Mouse (Mus musculus) megakaryocyte, adult 5-6 weeks (primary cell): ENCODE measurements around the gene Foxp4. TPM values are rescaled to one million over a fixed set of nuclear protein-coding genes. Genes with fewer than 3 reads are reported as not detected.

Source experiments
- ATAC-seq: 2 replicates; pipeline ENCODE4 v1.8.0; 2016; ENCODE audit warnings: mild to moderate bottlenecking, inconsistent platforms; ENCODE audit not compliant: poor library complexity, severe bottlenecking
- total RNA-seq, 2 experiments: library from RNA; stranded (forward) in 1 of 2; stranded (reverse) in 1 of 2; fragments of 153-499, 151-499 nt in 1 of 2; fragments of 221-1000, 200-1000 nt in 1 of 2; gene quantifications; 2 replicates each; pipeline versions ENCODE4 v1.2.3 to v1.2.4; 2015 to 2017

Gene Foxp4
- total RNA-seq, 2 experiments from 2014 or later: 1.1 to 8.8 TPM

DNA sequence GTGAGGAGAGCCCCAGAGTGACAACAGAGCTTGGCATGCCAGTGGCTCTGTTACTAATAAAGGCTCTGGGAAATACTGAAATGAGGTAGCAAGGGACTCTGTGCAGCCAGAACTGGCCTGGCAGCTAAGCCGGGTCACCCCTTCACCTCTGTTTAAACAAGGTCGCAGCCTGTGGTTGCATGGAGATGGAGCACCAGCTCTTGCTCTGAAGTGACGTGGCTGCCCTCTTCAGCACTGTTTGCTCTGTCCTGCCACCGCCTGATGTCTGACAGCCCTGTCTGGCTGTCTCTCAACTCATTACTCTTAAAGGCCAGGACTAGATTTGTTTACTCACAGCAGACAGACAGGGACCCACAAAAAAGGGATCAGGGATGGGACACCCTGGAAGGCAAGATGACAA lies 25.3 kb downstream of the Foxp4 start:
- no peak for ATAC-seq

DNA sequence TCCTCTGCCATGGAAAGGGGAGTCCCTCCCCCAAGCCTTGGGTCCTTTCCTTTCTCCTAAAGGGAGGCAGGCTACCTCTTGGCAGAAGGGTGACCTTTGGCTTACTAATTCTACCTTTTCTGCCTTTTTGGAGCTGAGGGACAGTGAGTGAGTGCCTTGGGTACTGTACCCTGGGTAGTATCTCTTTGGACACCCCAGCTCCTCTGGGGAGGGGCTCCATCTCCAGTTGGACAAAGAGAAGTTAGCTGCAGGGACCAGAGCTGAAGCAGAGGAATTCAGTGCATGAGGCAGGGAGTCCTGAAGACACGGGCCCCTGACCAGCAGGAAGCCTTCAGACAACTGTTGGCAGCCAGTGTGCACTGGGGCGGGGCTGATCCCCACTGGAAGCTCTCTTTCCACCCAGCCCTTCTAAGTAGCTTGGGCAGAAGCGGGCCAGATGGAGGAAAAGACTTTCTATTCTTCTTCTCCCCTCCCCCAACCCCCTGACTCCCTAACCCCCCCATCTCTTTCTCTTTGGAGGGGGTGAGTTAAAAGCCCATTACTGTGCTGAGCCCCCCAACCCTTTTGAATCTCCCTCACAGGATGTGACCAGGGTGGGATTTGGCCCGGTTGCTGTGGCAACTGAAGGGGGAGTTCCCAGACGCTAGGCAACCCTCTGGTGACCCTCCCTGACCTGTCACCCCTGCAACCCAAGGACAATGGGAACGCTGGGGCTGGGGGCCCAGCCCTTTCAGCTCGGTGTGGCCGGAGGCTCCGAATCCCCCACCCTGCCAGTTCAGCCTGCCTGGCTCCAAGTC lies 26.3 kb downstream of the Foxp4 start:
- no peak for ATAC-seq

DNA sequence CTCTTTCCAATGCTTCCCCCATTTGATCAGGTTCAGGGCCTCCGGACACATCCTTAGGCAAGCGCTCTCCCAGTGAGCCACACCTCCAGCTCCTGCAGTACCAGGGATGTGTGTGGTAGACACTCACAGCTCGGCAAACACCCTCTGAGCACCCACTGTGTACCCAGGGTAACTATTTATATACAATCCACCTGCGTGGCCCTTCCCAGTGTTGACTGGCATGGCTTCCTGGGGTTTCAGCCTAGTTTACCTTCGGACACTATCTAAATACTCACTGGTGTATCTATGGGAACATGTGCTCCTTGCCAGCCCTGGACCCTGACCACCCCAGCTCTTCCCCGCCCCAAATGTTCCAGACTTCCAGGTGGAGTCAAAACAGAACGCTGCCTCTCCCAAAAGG lies 34.7 kb downstream of the Foxp4 start:
- ATAC-seq: no peak

- no peak for ATAC-seq
Observed at GRCm38 (mm10) chr17:47889267-47889666, 35.2 kb downstream of the Foxp4 start.

DNA sequence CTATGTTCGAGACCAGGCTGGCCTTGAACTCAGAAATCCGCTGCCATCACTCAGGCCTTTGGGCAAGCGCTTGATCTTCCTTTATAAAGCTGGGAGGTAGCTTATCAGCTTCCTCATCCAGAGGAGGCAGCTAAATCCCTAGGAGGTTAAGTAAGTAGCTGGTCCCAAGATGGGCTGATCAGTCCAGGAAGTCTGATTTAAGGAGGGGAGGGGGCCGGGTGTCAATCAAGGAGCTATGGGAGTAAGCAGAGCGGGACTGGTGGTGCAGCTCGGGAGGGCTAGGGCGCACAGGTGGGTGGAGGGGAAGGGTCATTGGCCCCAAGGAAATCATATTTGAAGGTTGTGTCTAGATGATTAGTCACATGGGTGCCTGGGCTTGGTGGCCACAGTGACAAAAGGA lies 35.8 kb downstream of the Foxp4 start:
- no peak for ATAC-seq

- ATAC-seq: no peak
Observed at GRCm38 (mm10) chr17:47888155-47888455, 36.3 kb downstream of the Foxp4 start.

DNA sequence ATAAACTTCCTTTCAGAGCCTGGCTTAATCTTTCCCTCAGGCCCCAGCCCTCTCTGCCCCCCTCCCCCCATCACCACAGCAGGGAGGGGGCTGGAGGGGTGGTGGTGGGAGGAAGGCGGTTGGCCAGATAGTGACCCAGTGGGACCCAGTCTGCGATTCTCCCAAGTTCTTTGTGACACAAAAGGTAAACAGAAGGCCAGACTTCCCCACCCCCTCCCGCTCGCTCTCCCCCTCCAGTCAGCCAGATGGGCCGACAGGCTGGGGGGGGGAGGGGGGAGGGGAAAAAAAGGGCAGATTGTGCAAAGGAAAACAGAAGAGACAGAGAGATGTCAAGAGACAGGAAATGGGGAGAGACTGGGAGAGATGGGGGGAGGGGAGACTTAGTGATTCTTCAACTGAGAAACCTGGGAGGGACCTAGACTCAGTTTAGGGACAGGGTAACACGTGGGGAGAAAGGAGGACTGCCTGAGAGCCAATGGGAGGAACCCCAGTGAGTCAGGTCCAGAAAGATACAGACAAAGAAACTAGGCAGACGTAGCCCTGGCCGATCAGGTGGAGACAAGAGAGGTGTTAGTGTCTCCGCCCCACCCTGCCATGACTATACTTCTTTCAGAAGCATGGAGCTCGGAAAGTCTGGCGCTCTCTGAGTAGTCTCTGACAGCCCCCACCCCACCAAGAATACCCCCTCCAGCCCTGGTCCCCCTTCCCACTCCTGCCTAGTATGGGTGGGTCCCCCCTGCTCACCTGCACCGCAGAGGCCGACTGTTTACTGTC lies 36.9 kb downstream of the Foxp4 start:
- no peak for ATAC-seq

GRCm38 (mm10) chr17:47883099-47883498 lies 41.3 kb downstream of the Foxp4 start:
- ATAC-seq: peak; percentile 45

DNA sequence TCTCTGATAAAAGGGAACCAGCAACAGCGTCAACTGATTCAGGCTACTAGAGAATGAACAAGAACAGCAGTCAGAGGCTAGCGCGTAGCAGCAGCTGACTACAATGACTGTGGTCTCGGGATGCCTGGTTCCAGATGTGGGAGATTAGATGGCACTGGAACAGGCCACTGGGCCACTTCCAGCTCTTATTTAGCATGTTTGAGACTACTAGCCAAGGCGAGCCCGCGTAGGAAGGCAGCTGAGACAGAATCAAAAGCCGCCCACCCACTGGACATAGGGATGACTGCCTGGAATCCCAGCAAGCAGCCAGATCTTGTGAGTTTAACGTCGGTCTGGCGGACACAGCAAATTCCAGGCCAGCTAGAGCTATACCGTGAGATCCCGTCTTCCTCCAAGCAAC lies 43.1 kb downstream of the Foxp4 start:
- no peak for ATAC-seq

GRCm38 (mm10) chr17:47879207-47879606 lies 45.2 kb downstream of the Foxp4 start:
- ATAC-seq: no peak

- ATAC-seq: 0 out of 2 replicates have a peak, but pooled peaks have one; percentile 5
Observed at GRCm38 (mm10) chr17:47878378-47879089, 45.9 kb downstream of the Foxp4 start.

DNA sequence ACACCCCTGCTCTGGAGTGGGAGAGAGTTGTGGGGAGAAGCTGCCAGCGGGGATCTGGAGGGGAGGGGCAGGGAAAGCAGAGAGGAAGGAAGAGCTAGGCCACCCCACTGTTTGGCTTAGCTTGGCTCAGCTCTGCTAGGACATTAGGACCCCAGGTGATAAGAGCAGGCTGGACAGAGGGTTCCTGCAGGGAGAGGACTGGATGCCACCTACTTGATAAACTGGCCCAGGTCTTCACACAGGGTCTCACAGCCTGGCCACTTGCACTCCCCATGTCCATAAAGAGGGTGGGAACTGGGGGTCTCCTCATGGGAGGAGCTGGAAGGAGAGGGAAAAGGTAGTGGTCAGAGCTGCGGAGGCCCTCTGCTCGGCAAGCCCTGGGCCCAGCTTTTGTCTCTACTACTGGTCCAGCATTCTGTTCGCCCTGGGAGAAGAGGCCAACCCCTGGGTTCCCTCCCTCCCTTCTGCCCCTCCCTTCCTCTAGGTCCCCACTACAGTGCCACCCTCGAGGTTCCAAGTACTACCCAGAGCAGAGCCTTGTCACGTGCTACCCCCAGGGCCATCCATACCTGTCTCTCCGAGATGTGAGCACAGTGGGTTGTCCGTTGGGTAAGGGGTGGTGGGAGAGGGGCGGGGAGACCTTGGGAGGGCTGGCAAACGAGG lies 46.6 kb downstream of the Foxp4 start:
- no peak for ATAC-seq

DNA sequence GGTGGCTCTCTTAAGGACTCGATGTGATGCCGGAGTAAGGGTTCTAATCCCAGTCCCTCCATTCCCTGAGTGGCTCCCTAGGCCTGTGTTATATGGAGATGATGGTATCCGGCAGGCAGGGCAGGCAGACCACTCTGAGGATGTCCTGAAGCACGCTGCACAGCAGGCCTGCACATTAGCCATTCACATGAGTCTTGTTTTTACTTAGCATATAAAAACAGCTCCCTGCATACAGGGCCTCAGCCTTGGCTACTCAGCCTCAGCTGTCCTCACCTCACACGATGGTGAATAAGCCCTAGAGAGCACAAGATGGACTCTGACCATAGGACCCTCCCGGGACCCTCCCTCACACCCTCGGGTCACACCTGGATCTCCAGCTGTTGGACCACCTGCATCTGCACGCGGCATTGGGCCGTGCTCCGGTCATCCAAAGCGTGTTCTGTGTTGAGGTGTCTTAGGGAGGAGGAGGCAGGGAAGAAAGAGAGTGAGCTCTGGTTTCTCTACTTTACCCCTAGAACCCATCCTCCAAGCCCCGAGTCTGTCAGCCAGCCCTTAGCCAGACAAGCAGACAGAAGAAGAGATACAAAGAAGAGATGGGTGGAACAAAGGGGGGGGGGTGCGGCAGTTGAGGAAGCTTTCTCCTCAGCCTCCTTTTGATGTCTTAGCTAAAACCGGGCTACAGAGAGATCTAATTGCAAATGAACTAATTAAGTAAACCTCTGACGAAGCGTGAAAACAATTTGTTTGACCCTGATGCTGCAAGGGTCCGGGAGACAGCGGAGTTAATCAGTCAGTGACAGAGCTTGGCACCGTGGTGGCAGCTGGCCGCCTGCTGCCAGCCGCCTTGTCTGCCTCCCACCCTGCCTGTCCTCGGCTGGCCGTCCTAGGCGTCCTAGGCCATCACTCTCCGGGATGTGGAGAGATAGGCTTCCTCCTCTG lies 47.4 kb downstream of the Foxp4 start:
- no peak for ATAC-seq

DNA sequence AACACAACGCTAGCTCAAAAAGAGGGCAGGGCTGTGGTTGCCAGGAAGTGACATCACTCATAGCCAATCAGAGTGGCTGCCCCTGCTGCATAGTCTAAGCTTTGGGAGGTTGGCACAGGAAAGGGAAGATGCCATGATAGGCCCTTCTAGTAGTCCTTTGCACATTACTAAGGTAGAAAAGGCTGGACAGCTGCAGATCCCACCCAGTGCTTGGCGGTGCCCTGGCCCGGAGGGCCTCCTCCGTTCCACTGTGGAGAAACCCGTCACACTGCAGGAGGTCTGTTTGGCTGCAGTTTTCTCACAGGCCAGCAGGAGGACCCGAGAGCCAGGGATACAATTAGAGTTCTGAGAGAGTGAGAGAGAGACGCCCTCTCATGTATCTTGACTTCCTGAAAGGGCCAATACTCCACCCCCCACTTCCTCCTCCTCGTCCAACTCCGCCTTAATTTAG lies 51.1 kb downstream of the Foxp4 start:
- peak; percentile 95 for ATAC-seq

DNA sequence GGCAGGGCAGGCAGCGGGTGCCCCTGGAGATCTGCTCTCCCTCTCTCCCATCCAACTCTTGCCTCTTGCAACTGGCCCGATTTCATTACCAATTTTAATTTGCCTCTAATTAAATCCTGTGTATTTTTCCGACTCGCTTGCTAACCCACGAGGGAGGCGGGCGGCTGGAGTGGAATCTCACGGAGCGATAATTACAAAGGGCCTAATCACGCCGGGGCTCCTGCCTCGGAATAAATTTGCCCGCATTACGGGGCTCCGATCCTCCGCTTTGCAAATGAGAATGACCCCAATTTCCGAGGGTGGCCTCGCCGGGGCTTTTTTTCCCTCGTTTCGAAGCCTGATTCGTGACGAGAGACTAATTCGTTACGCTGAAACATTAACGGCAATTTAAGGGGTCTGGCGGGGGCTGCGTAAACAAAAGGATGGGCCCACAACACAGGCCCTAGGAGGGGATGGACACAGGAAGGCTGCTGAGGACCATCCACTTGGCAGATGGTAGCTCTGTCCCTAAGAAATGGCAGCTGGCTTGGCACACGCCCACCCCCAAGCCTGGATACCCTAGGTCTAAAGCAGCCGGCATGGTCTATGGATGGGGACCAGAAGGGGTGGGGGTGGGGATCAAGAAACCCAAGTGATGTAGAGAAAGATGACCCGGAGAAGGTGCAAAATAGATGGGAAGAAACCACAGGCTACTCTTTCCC lies 52.0 kb downstream of the Foxp4 start:
- ATAC-seq: no peak

DNA sequence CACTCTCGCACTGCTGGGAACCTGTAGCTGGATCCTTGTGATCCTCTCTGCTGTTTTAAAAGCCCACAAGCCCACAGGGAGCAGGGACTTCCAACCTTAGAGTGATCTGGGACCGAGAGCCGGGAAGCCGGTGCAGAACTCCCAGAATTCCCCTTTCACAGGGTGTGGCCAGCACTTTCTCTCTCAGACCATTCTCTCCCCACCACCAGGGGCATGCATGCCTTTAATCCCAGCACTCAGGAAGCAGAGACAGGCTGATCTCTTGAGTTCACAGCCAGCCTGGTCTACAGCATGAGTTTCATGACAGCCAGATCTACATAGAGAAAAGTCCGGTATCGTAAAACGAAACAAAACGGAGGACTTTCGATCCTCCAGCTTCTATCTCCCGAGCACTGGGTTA lies 54.6 kb downstream of the Foxp4 start:
- no peak for ATAC-seq

- no peak for ATAC-seq
Observed at GRCm38 (mm10) chr17:47866037-47866436, 58.4 kb downstream of the Foxp4 start.

DNA sequence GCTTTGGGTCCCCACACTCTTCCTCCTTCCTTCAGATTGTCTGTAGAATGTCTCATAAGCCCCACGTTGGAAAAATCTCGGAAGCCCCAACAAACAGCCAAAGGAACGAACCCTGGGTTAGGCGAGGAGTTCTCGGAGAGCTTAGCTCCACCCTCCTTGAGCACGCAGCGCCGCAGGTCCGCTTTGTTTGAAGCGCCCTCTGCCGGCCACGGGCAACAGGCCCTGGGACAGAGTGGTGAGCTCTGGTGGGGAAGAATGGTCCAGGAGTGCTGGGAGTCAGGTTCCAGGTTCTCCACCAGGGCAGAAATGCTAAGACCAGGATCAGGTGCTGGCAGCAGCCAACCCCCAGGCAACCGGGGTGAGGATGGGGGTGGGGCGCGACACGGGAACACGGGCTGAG lies 59.9 kb downstream of the Foxp4 start:
- peak; percentile 98 for ATAC-seq

DNA sequence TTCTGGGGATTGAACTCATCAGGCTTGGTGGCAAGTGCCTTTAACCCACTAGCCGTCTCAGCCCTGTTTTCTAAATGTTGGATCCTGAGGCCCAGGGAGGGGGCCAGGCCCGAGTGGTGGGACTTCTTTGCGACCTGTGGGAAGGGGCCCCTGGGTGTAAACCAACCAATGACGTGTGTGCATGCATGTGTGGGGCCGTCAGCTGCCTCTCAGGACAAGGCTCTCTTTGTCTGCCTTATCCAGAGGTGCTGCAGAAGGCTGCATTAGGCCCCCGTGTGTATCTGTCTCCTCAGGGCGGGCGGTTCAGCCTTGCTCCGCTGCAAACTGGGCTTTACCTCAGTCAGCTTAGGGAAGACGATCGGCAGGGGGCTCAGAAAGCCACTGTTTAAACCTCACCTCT lies 61.0 kb downstream of the Foxp4 start:
- no peak for ATAC-seq
